Comparison of ENCODE assay signal across 10 mouse cellular contexts in the genomic region with DNA sequence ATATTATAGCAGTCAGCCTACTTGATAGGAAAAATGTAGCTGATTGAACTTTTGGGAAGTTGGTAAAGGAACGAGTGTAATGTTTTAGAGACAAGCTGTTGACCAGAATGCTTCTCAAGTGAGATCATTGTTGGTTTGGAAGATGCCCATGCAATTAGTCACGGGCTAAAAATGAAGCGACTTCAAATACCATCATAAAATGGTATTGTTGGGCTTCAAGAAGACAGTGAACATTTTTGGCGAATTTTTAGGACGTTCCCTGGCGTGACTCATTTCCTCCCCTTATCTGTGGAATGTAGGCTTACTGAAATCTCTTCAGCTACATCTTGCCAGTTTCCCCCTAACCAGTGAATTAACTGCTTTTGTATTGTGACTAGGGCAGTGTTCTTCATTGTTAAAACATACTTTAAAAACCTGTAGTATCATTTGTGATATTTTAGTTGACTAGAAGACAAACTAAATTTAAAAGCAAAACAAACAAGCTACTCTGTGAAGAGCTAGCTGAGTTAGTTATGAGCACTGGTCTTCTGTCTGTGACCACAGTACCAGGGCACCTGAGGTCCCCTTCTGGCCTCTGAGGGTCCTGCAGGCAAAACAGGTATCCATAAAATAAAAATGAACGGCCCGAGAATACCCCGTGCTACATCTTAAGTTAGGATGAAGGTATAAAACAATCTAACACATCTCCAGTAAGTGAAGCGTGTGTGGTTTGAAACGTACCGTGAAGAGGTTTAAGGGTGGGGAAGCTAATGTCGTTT. TPM values are rescaled to one million over a fixed set of nuclear protein-coding genes. Genes with fewer than 3 reads are reported as not detected.
DNase-seq lines count a peak whose midpoint lies in the region; ATAC-seq lines count a peak whose summit lies in the region.
"Had no signal": no experiment of that assay in that cellular context is flagged by ENCODE, and none has a peak within 500 bp of the region (broad histone marks: within the 10 kb centered on the region; RNA-seq: fewer than 3 reads in every experiment).

No protein-coding gene starts in this region.

- no peak overlapping the region for H3K9ac ChIP-seq in heart, embryonic 13.5 days
- H3K9ac ChIP-seq in midbrain, embryonic 11.5 days (ENCODE audit: low read length): no peak overlapping the region
- no peak overlapping the region for H3K9ac ChIP-seq in forebrain, embryonic 15.5 days (replicated peaks)

- H3K4me1 ChIP-seq in heart, embryonic 13.5 days: peaks cover 36% of the 10 kb centered on the region
- H3K4me1 ChIP-seq in midbrain, embryonic 11.5 days (ENCODE audit: control insufficient read depth, insufficient read depth, low read length): no peaks in the 10 kb centered on the region
- H3K4me1 ChIP-seq in forebrain, embryonic 15.5 days: no peaks in the 10 kb centered on the region

- peaks cover 33% of the 10 kb centered on the region for H3K36me3 ChIP-seq in heart, embryonic 13.5 days
- peaks cover 2% of the 10 kb centered on the region; the same call in 1 of the 2 replicates for H3K36me3 ChIP-seq in midbrain, embryonic 11.5 days (ENCODE audit: control insufficient read depth, insufficient read depth, low read length)
- H3K36me3 ChIP-seq in forebrain, embryonic 15.5 days: peaks cover 5% of the 10 kb centered on the region; the same call in 1 of the 2 replicates

- no peak for ATAC-seq in heart, embryonic 13.5 days (ENCODE audit: extremely low read depth, insufficient number of reproducible peaks, low FRiP score, low TSS enrichment)
- no peak for ATAC-seq in midbrain, embryonic 11.5 days (ENCODE audit: low FRiP score)
- no peak for ATAC-seq in forebrain, embryonic 15.5 days (replicated peaks)

- H3K9me3 ChIP-seq in heart, embryonic 13.5 days: peaks cover 5% of the 10 kb centered on the region
- no peaks in the 10 kb centered on the region for H3K9me3 ChIP-seq in midbrain, embryonic 11.5 days (ENCODE audit: control insufficient read depth, low read length)
- no peaks in the 10 kb centered on the region for H3K9me3 ChIP-seq in forebrain, embryonic 15.5 days

- H3K4me2 ChIP-seq in heart, embryonic 13.5 days: no peak overlapping the region
- H3K4me2 ChIP-seq in midbrain, embryonic 11.5 days: no peak overlapping the region
- no peak overlapping the region for H3K4me2 ChIP-seq in forebrain, embryonic 15.5 days (replicated peaks)

- H3K4me3 ChIP-seq in heart, embryonic 13.5 days: no peak overlapping the region
- no peak overlapping the region for H3K4me3 ChIP-seq in midbrain, embryonic 11.5 days (ENCODE audit: low read depth, low read length)
- H3K4me3 ChIP-seq in forebrain, embryonic 15.5 days: no peak overlapping the region

- H3K27ac ChIP-seq in heart, embryonic 13.5 days (replicated peaks): peak overlapping the region; percentile 29
- no peak overlapping the region for H3K27ac ChIP-seq in midbrain, embryonic 11.5 days (ENCODE audit: low read depth, low read length)
- H3K27ac ChIP-seq in forebrain, embryonic 15.5 days (replicated peaks): no peak overlapping the region

- DNase-seq in gastrocnemius, adult 18-20 months (ENCODE audit: low spot score): peak; percentile 23
- DNase-seq in gastrocnemius, postnatal 10 days: no peak
- peak; percentile 52 for DNase-seq in urinary bladder, postnatal 14 days (ENCODE audit: low spot score)
- DNase-seq in urinary bladder, adult 2 months (ENCODE audit: low spot score): no peak
- no peak for DNase-seq in midbrain, embryonic 11.5 days (ENCODE audit: low spot score, missing footprints)
- no peak for DNase-seq in layer of hippocampus, postnatal 14 days (ENCODE audit: low spot score in 2 of 2)
- DNase-seq: layer of hippocampus, postnatal 36 days; right cerebral cortex, adult 18-20 months had no signal

- H3K27me3 ChIP-seq in heart, embryonic 13.5 days (replicated peaks): no peaks in the 10 kb centered on the region
- no peaks in the 10 kb centered on the region for H3K27me3 ChIP-seq in midbrain, embryonic 11.5 days (ENCODE audit: control insufficient read depth, insufficient read depth, low read length)
- no peaks in the 10 kb centered on the region for H3K27me3 ChIP-seq in forebrain, embryonic 15.5 days

- 46% methylated on average over 13 of the region's 13 CpGs for WGBS in heart, embryonic 13.5 days
- WGBS in midbrain, embryonic 11.5 days: 86% methylated on average over 13 of the region's 13 CpGs
- 89% methylated on average over 13 of the region's 13 CpGs for WGBS in forebrain, embryonic 15.5 days

RNA-seq across cellular contexts. Expression of a gene that starts 29.0 kb away (rescaled TPM):
- under 1 TPM; 0.41 to 0.47 TPM for total RNA-seq in gastrocnemius, adult 18-20 months (2021)
- total RNA-seq in gastrocnemius, postnatal 10 days (2021): 1 to 10 TPM; 2.2 to 3.0 TPM
- 0.26 and 0.34 TPM in 2 replicates for polyA plus RNA-seq in urinary bladder, adult 2 months (2012; rRNA removed)
- polyA plus RNA-seq in heart, embryonic 13.5 days (2015; fragmentation: Nextera tagmentation; extraction: Ambion mirVana): 6.0 and 6.7 TPM in 2 replicates
- polyA plus RNA-seq in midbrain, embryonic 11.5 days (2014; fragmentation: Nextera tagmentation; extraction: Ambion mirVana): 19.9 and 23.2 TPM in 2 replicates
- polyA plus RNA-seq in forebrain, embryonic 15.5 days (2015; fragmentation: Nextera tagmentation; extraction: Ambion mirVana): 10.7 and 13.0 TPM in 2 replicates
- 1 to 10 TPM; 4.4 to 5.1 TPM for total RNA-seq in layer of hippocampus, postnatal 14 days (2021)

Comparison
In these comparisons a context has a peak if more than half of its experiments do, and no peak if none do; other contexts are left out.
1. DNase-seq: peak in gastrocnemius, adult 18-20 months (single experiment) and urinary bladder, postnatal 14 days (single experiment); none in gastrocnemius, postnatal 10 days (single experiment), urinary bladder, adult 2 months (single experiment), midbrain, embryonic 11.5 days (single experiment) and layer of hippocampus, postnatal 14 days (0 of 2).